Mouse (Mus musculus): Measurements from ENCODE around the gene Fgfbp1. TPM values are rescaled to one million over a fixed set of nuclear protein-coding genes. Genes with fewer than 3 reads are reported as not detected.

The Fgfbp1 gene
- polyA plus RNA-seq (2012; ENCODE audit: insufficient read depth, insufficient read length, missing spikeins): not detected in 2 replicates

DNA sequence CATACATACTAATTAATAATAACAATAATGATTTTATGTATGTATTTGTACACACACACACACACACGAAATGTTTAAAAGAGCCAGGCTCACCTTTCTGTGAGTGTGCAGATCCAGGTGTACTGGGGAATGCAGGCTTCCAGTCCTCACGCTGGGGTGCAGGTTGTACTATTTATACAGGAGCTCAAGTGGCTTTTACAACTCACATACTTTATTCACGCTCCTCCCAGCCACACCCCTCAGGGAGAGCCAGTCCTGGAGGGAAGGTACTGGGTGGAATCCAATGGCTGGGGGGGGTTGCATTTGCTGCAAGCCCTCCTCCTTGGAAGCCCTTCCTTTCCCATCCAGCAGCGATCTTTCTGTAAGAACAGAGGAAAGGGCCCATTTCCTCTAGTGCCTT lies at the start of gene Fgfbp1:
Gene Fgfbp1, minus strand, starts transcription at position 160 of the 400 bp plus-strand sequence.
- Histone ChIP-seq H3K4me3 (ENCODE audit: insufficient read depth, low read length) (no peak within 1 kb of the TSS), H3K27ac (ENCODE audit: insufficient read depth, low read depth, low read length) (no peak within 1 kb of the TSS), H3K4me1 (ENCODE audit: control insufficient read depth, insufficient read depth, low read length) (no peaks in the 10 kb centered on the region)
- TF ChIP-seq CTCF (IDR thresholded peaks at IDR 0.05; ENCODE audit: low read depth, low read length): no peak

DNA sequence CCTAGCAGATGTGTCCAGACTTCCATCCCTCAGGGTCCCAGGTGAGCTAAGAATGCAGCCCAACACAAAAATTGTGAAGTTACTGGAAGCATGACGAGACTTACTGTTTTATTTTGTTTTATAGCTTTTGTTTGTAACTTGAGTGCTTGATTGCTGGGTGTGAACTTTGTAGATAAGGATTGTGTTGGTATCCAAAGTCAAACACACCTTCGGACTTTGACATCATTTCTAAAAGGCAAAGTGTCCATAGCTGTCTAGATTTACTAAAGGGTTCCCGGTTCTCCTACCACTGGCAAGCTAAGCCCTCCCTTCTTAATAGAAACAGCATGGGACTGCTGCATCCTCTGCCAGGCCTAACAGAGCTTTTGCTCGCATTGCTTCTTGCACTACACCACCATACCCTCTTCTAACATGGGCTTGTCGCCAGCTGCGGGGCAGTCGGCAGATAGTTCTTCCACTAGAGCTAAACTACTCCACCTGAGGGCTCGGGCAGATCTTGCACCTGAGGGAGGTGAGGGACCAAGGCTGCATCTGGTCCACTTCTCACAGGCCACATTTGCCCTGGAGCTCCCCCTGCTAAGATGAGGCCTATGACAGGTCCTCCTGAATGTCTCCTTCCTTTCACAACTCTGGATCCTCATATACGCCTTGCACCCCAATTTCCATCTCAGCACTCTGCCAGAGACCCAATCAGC lies 16.9 kb upstream of the Fgfbp1 start:
- Histone ChIP-seq H3K4me3 (ENCODE audit: insufficient read depth, low read length) (no peak overlapping the region), H3K4me1 (ENCODE audit: control insufficient read depth, insufficient read depth, low read length) (no peaks in the 10 kb centered on the region), H3K27ac (ENCODE audit: insufficient read depth, low read depth, low read length) (no peak overlapping the region)
- TF ChIP-seq POLR2A (IDR thresholded peaks at IDR 0.05; ENCODE audit: borderline replicate concordance, low read depth, low read length) (no peak), CTCF (IDR thresholded peaks at IDR 0.05; ENCODE audit: low read depth, low read length) (no peak)

DNA sequence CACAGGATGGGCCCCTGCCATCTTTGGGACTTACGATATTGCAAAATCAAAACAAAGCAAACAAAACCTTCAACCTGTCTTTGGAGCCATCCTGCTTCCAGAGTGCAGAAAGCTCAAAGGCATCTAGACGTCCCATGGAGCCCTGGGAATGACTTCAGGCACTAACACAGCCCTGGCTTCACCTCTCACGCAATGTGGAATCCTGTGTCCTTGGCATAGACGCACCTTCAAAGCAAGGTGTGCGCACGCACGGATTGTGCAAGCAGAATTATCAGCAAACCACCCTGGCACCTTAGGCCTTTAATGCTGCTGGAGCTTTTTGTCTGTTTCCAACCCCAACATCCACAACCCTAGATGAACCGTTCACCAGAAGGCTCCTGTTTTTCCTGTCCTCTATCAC lies 16.0 kb upstream of the Fgfbp1 start:
- no peak for TF ChIP-seq POLR2A (IDR thresholded peaks at IDR 0.05; ENCODE audit: borderline replicate concordance, low read depth, low read length)
- no peak for TF ChIP-seq CTCF (IDR thresholded peaks at IDR 0.05; ENCODE audit: low read depth, low read length)
- H3K4me1 ChIP-seq (ENCODE audit: control insufficient read depth, insufficient read depth, low read length): no peaks in the 10 kb centered on the region
- H3K27ac ChIP-seq (ENCODE audit: insufficient read depth, low read depth, low read length): no peak overlapping the region

DNA sequence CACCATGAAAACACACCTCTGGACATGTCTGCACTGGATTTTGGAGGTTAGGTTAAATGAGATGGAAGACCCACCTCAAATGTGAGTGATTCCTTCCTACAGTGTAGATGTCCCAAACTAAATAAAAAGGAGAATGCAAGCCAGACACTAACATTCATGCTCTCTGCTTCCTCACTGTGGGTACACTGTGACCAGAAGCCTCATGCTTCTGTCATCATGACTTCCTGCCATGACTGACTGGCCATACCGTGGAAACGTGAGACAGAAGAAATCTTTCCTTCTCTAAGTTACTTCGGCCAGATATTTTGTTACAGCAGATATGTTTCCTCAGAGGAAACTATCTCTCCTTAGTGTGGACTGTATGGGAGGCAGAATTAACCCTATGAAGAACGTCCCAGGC lies 14.6 kb upstream of the Fgfbp1 start:
- TF ChIP-seq CTCF (IDR thresholded peaks at IDR 0.05; ENCODE audit: low read depth, low read length) (no peak), POLR2A (IDR thresholded peaks at IDR 0.05; ENCODE audit: borderline replicate concordance, low read depth, low read length) (no peak)
- no peak overlapping the region for H3K27ac ChIP-seq (ENCODE audit: insufficient read depth, low read depth, low read length)
- H3K4me3 ChIP-seq (ENCODE audit: insufficient read depth, low read length): no peak overlapping the region
- H3K4me1 ChIP-seq (ENCODE audit: control insufficient read depth, insufficient read depth, low read length): no peaks in the 10 kb centered on the region

More for the DNA sequence above, 16.0 kb upstream of the Fgfbp1 start:
- H3K4me3 ChIP-seq (ENCODE audit: insufficient read depth, low read length): no peak overlapping the region

DNA sequence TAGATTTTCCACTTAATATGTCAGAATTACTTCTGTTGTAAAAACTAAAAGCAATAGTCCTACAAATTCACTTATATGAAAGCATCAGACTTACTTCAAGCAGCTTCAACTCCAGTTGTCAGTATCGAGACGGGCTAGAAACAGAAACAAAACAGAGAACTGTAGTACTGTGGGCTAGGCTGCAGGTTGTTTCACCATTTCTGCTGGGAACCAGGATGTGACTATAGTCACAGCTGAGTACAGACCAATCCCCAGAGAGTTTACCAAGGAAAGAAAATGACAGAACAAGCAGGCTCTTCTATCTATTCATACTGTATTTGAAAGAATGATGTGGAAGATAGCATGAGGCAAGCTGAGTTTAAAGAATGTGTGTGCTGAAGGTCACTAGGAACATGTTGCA lies 13.4 kb upstream of the Fgfbp1 start:
- H3K4me3 ChIP-seq (ENCODE audit: insufficient read depth, low read length): no peak overlapping the region
- H3K4me1 ChIP-seq (ENCODE audit: control insufficient read depth, insufficient read depth, low read length): no peaks in the 10 kb centered on the region
- no peak overlapping the region for H3K27ac ChIP-seq (ENCODE audit: insufficient read depth, low read depth, low read length)
- TF ChIP-seq CTCF (IDR thresholded peaks at IDR 0.05; ENCODE audit: low read depth, low read length) (no peak), POLR2A (IDR thresholded peaks at IDR 0.05; ENCODE audit: borderline replicate concordance, low read depth, low read length) (no peak)

DNA sequence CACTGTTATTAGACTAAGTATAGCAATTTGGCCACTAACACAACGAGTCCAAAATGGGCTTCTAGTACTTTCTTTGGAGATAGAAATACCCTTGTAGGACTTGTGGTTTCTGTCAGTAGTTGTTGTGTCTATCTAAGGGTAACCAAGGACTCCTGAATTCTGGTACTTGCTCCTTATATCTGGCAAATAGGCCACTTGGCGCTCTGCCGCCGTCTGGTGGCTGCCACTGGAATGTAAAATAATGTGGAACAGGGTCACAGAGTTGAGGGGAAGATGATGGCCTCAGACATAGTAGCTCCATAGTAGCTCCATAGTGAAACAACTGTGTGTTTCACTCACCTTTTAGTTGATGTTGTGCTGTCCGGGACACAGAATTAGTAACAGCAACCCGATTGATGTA lies 8.7 kb upstream of the Fgfbp1 start:
- TF ChIP-seq POLR2A (IDR thresholded peaks at IDR 0.05; ENCODE audit: borderline replicate concordance, low read depth, low read length) (no peak), CTCF (IDR thresholded peaks at IDR 0.05; ENCODE audit: low read depth, low read length) (peak; percentile 89)
- no peaks in the 10 kb centered on the region for H3K4me1 ChIP-seq (ENCODE audit: control insufficient read depth, insufficient read depth, low read length)
- H3K4me3 ChIP-seq (ENCODE audit: insufficient read depth, low read length): no peak overlapping the region
- no peak overlapping the region for H3K27ac ChIP-seq (ENCODE audit: insufficient read depth, low read depth, low read length)

DNA sequence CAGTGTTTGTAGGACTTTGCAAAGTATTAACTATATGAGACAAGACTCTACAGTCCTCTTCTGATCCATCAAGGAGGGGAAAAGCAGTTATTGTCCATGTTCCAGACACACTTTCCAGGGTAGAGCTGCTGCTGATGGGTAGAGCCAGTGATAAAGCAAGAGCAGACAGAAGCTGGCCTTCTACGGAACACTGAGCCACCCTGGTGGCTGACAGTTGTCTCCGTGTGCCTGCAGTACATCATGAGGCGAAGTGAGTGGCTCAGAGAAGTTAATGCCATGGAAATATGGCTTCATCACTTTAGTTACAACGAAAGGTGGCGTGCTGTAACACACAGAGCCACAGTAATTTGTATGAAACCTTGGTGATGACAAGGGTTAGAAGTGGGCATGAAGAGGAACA lies 7.4 kb upstream of the Fgfbp1 start:
- no peak overlapping the region for H3K27ac ChIP-seq (ENCODE audit: insufficient read depth, low read depth, low read length)
- no peak overlapping the region for H3K4me3 ChIP-seq (ENCODE audit: insufficient read depth, low read length)
- H3K4me1 ChIP-seq (ENCODE audit: control insufficient read depth, insufficient read depth, low read length): no peaks in the 10 kb centered on the region
- TF ChIP-seq CTCF (IDR thresholded peaks at IDR 0.05; ENCODE audit: low read depth, low read length): no peak
- no peak for TF ChIP-seq POLR2A (IDR thresholded peaks at IDR 0.05; ENCODE audit: borderline replicate concordance, low read depth, low read length)

DNA sequence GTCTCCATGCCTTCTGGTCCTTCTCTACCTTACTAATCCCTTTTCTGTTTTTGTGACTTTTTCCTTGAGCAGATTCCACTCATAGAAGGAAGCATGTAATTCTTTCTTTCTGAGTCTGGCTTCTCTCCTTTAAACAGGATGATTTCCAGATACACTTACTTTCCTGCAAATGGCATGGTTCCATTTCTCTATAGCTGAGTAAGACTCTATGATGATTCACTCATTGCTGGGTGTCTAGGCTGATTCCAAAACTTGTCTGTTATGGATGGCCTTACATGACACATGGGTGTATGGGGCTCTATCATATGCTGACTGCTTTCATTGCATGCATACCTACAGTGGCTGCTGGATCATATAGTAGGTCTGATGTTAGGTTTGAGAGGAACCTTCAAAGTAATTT lies 4.6 kb upstream of the Fgfbp1 start:
- Histone ChIP-seq H3K4me1 (ENCODE audit: control insufficient read depth, insufficient read depth, low read length) (no peaks in the 10 kb centered on the region), H3K27ac (ENCODE audit: insufficient read depth, low read depth, low read length) (no peak overlapping the region), H3K4me3 (ENCODE audit: insufficient read depth, low read length) (no peak overlapping the region)
- TF ChIP-seq CTCF (IDR thresholded peaks at IDR 0.05; ENCODE audit: low read depth, low read length) (no peak), POLR2A (IDR thresholded peaks at IDR 0.05; ENCODE audit: borderline replicate concordance, low read depth, low read length) (no peak)

DNA sequence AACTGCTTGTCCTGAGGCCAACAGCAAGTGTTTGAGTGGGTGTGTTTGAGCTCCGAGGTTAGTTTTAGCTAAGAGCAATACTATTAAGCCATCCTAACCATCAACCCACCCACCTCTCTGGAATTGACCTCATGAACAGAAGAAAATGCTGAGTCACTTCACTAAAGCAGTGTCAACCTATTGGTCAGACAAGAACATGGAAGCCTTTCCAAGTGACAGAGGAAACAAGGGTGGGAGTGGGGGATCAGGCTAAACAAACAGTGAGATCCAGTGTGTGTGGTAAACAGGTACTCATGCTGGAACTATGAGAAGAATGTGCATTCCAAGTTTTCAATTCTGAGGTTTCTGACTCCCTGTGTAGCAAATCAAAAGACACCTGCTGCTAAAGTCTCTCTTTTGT lies 1.3 kb upstream of the Fgfbp1 start:
- no peak overlapping the region for H3K4me3 ChIP-seq (ENCODE audit: insufficient read depth, low read length)
- TF ChIP-seq CTCF (IDR thresholded peaks at IDR 0.05; ENCODE audit: low read depth, low read length) (no peak), POLR2A (IDR thresholded peaks at IDR 0.05; ENCODE audit: borderline replicate concordance, low read depth, low read length) (no peak)
- no peaks in the 10 kb centered on the region for H3K4me1 ChIP-seq (ENCODE audit: control insufficient read depth, insufficient read depth, low read length)
- H3K27ac ChIP-seq (ENCODE audit: insufficient read depth, low read depth, low read length): no peak overlapping the region

DNA sequence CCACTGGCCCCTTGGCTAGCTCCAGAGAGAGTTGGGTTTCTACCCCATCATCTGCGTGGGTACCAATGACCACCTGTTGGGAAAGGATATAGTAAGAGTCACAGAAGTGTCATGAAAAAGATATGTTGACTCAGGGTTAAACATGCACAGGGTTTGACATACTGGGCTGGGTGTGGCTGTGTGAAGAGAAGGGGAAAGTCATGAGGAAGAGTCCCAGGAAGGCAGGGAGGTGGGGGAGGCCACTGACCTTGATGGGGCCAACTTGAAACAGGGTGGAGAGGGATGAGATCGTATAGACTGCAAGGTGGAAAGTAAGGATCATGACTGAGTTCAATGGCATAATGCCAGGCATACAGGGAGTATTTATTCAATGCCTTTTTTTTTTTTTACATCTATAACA lies 1.2 kb downstream of the Fgfbp1 start:
- Histone ChIP-seq H3K4me1 (ENCODE audit: control insufficient read depth, insufficient read depth, low read length) (no peaks in the 10 kb centered on the region), H3K27ac (ENCODE audit: insufficient read depth, low read depth, low read length) (no peak overlapping the region), H3K4me3 (ENCODE audit: insufficient read depth, low read length) (no peak overlapping the region)
- TF ChIP-seq POLR2A (IDR thresholded peaks at IDR 0.05; ENCODE audit: borderline replicate concordance, low read depth, low read length) (no peak), CTCF (IDR thresholded peaks at IDR 0.05; ENCODE audit: low read depth, low read length) (no peak)
